Mouse (Mus musculus) thymus, postnatal 10 days (tissue): ENCODE measurements around the gene Alpl.

ENCODE experiments used
- DNase-seq, 2 experiments: peaks; one replicate each; pipeline ENCODE4 v3.0.0; 2021; ENCODE audit warnings: low spot score in 2 of 2

The Alpl gene

DNA sequence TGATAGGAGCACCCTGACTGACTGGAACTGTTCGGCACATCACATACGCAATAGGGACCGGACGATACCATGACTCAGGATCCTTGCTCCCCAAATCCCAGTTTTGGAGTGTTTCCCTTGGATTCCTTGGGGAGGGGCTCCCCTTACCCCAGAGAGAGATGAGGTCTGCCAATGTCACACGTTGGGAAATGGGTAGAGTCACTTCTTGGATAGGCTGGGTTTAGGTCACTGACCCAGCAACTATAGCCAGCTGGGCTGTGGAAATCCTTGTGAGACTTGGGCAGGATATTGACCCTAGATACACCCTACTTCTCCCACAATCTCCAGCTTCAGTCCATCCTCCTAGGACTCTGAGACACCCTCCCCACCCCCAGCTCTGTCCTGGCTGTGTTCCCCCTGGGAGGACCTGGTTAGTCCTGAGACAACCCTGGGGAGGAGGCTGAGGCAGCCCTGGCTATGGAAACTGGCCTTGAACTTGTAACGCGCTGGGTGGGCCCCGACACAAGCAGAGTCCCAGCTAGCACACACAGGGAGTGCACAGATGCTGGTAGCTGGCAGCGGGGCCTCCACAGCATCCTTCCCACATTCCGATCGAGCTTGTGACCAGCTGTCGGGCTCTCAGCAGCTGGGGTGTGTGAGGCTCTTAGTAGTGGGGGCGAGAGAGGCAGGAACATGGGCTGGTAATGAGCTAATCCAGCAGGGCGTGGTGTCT, 25.1 kb downstream of the Alpl start:
- no peak for DNase-seq

DNA sequence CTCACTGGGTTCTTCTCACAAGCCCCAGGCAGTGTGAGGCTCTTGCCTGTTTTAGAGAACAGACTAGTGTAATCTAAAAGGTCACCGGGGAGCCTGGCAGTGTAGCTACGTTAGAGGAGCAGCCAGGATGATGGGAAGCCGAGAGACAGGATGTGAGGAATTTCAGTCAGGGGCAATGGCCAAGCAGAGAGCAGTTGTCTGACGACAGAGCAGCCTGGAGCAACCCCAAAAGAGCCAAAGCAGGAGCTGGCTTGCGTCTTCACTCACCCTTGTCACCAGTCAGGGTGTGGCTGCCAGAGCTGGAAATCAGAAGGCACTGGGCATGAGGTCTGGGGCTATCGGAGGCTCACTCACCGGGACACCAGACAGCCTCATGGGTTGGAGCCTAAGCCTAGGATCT, 26.5 kb downstream of the Alpl start:
- no peak for DNase-seq

DNA sequence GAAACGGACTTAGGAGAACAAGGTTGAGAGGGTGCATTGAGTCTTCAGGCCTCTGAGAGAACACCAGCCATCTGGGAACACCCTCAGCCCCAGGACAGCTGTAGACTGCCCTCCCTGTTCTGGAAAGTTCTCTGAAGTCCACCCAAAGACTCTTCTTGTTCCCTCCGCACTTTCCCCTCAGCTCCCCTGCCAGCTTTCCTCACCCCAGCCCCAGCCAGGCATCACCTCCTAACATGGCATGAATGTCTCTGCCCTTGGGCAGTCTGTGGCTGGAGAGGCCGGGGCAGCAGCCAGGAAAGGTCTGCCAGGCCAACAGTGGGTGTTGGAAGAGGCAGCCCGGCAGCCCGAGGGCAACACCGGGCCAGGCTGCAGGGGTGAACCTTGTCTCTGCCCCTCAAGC, 27.4 kb downstream of the Alpl start:
- no peak for DNase-seq

DNA sequence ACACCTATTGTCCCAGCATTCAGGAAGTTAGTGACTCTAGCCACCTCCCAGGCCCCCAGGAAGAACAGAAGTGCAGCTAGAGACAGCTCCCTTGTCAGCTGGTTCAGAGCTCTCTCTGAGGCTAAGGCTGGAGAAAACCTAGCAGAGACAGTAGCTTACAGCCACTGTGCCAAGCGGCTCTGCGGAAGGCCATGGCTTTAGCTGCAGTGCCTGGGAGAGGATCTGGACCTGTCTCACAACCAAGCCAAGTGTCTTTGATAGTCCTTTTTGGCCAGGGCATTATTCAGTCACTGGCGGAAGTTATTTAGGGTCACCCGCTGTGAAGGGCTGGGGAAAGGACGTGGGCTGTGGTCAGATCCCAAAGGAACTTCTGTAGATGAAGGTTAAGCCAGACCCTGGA, 27.8 kb downstream of the Alpl start:
- no peak for DNase-seq

DNA sequence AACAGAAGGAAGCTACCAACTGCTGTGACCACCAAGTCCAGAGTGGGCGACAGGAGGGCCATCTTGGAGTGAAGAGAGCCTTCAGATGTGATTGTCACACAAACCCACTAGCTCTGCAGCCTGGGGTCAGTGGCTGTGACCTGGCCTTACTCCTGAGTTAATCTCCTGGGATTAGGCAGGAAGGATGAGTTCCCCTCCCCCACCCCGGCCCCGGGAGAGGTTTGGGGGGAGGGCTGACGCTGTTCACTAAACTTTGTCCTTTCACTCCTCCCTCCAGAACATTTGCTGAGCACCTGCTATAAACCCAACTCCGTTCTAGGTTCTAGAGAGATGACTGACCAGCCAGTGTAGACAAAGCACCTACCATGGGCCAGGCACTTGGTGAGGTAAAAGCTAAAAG, 29.8 kb downstream of the Alpl start:
- DNase-seq, result no peak

DNA sequence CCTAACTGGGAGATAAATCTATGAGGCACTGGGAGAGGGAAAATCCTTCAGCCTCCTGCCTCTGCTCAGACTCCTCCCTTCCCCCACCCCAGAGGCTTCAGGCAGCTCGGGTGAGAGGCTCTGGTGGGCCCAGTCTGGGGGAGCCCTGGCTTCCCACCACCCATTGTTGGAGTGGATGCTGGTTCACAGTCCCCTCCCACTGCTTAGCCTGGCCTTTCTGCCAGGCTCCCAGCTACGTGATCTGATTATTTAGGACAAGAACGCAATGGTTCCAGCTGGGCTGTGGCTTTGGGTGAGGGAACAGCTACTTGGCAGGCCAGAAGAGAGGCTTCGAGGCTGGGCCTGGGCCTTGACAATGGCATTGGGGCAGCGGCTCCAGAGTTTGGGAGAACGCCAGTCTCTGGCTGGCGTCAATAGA, 30.6 kb downstream of the Alpl start:
- no peak for DNase-seq

DNA sequence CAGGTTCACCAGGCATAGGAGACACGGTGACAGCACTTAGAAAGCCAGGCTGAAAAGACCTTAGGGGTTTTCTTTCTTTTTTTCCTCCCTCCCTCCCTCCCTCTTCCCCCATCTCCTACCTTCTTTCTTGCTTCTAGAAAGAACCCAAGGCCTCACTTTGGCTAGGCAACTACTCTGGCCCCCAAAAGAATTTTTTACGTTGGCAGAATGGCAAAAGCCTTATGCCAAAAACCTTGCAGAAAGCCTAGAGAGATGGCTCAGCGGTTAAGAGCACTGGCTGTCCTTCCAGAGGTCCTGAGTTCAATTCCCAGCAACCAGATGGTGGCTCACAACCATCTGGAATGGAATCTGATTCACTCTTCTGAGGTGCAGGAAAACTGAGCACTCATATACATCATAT, 31.6 kb downstream of the Alpl start:
- no peak for DNase-seq

DNA sequence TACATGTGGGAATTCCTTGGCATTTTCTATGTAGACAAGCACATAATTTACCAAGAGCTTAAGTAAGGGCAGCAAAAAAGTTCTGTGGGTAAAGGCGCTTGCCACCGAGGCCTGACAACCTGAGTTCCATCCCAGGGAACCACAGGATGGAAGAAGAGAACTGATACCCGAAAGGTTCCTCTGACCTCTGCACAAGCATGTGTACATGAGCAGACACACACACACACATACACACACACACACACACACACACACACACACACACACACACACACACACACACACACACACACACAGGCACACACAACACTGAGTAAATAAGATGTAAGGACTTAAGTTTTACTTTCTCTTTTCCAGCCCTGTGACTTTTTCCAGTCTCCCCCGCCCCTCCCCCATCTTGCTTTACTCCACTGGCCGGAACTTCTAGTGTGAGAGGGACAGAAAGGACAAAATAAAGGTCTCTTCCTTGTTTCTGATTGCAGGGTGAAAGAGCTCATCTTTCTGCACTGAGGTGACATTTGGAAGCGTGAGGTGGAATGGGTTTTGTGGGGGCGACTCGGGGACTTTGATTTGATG, 32.2 kb downstream of the Alpl start:
- DNase-seq, result no peak

DNA sequence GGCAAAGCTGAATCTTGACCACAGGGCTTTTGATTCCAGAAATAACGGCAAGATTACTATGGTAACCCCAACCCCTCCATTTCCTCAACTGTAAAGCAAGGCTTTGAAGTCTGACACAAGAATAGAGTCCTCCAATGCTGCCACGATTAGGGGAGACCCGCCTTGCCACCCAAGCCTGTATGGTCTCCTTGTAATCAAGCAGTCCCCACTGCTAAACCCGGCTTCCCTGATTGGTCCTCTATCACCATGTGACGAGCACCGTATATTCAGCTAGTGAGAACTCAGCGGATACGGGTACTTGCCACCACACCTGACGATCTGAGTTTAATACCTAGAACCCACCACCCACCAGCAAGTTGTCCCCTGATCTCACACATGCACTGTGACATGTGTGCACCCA, 33.3 kb downstream of the Alpl start:
- no peak for DNase-seq

DNA sequence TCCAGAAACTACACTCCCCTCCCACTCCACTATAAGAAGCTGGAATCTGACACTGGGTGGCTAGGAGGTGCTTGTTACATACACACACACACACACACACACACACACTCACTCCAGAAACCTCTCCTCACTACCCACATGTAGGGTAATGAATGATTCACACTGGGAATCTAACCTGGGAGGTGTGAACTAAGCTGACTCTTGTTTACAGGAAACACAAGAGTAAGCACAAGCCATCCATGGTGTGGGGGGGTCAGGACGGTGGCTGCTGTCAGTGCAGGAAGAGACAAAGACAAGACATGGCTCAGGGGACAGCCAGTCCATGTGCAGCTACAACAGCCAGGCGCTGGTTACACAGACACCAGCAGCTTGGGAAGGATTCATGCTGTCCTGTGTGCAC, 41.7 kb downstream of the Alpl start:
- no peak for DNase-seq

DNA sequence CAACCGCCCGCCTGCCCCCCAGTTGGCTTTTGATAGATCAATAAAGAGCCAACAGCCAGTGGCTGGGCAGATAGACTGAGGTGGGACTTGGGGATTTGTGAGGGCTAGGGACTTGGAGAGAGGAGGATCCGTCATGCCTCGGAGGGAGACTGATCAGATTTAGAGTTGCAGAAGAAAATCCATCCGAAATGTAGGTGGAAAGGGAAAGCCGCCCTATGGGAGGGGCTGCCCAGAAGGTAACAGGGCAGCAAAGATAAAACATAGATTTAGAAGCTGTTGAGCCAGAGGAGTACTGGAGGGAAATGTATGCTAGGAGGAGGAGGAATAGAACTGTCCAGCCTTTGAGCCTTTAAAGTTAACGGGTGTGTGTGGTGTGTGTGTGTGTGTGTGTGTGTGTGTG, 43.0 kb downstream of the Alpl start:
- DNase-seq, result no peak

DNA sequence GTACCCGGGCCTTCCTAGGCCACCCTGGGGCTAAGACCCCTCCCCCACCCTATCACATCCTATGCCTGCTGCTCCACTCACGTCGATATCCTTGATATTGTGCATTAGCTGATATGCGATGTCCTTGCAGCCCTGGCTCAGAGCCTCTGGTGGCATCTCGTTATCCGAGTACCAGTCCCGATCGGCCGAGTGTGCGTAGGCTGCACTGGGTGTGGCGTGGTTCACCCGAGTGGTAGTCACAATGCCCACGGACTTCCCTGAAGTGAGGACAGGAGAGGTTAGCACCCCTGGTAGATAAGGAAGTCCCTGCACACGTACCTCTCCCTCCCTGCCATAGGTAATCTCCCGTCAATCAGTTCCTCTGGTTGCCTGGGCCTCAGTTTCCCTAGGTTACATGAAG, 43.7 kb downstream of the Alpl start:
- DNase-seq, result no peak

DNA sequence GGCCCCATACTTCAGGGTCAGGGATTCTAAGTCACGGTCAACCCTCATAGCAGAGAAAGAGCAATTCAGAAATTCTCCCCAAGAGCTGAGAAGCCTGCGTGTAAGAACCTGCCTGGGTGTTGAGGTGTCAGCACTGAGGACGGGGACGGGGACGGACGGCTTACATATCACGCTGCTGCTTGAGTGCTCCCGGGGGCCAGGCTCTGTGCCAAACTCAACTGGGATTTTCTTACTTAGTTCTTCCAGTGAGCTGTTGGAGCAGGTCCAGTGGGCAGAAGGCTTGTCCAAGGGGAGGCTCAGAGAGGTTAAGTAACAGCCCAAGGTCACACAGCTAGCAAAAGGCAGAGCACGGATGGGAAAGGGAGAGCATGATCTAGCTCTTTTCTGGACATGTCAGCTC, 44.5 kb downstream of the Alpl start:
- DNase-seq, result no peak

DNA sequence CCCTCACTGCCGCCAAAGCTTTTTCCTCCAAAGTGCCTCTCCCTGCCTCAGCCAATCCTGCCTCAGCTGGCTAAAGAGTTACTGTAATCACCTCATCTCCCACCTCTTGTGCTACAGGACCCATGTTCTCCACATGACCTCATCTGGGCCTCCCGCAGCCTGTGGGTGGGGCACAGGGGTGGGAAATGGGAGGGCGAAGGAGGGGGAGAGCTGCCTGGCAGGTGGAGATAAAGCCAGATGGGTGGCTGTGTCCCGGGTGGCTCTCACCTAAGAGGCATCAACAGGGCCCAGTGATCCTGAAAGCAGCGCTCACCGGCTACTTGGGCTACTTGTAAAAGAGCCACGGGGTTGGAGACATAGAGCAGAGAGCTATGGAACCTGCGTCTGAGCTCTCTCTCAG, 44.9 kb downstream of the Alpl start:
- no peak for DNase-seq

DNA sequence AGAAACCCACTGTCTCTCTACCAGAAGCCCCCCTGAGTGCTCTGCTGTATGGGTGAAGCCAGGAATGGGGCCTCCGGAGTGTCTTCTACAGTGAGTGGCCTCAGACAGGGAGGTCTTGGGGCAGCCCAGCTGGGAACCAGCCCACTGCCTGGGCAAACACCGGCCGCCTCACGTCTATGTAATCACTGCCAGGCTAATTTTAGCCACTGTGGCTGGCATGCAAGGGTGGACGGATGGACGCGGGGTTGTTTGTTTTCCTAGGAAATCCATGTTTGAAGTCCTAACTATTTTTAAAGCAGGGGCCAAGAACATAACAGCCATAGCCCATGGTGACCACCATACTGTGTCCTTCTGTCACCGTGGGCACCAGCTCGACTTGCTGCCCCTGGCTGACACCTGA, 46.1 kb downstream of the Alpl start:
- no peak for DNase-seq

DNA sequence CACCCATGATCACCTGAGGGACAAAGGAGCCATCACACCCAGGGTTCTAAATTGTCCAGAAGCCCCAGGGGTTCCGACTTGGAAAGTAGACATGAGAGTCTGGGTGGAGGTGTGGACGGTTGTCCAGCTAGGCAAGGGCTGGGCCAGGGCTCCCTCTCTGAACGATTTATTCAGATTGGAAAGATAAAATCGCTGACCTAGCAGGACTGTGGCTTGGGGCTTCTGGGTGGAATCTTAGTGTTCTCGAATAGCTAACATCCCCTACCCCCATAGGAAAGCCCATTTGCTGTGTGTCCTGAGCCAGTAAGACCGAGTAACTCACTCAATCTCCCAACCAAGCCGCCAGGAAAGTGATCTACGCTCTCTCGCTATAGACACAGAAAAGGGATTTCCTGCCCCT, 46.5 kb downstream of the Alpl start:
- DNase-seq, result no peak

DNA sequence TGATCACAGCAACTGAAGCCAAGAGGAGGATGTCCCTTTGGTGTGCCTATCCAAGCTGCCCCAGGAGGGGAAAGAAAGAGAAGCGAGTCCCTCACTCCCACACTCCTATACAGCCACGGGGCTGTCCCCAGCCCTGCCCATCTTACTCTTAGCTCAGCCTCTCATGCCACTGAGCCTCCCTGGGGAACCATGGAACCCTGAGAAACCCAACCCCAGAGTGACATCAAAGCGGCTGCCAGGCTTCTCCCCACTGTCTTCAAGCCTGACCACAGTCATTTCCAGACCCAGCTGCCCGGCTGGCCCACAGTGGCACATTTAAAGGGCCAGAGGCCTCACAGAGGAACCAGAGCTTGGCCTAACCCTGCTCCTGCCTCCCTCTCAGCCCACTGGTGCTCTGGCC, 47.5 kb downstream of the Alpl start:
- DNase-seq, result no peak

DNA sequence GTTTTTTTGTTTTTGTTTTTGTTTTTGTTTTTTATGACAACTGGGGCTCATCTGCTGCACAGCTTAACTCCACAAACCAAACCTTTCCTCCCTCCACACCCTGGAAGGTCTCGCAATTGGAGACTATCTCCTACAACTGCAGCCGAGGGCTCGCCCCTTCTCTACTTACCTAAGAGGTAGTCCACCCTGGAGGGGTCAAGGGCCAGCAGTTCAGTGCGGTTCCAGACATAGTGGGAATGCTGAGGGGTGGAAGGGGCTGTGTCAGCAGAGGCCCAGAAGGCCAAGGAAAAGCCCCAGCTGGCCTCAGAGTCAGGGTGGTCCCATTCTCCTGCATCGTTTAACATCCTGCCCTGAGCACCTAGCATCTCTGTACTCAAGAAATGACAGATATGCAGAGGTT, 48.6 kb downstream of the Alpl start:
- no peak for DNase-seq

DNA sequence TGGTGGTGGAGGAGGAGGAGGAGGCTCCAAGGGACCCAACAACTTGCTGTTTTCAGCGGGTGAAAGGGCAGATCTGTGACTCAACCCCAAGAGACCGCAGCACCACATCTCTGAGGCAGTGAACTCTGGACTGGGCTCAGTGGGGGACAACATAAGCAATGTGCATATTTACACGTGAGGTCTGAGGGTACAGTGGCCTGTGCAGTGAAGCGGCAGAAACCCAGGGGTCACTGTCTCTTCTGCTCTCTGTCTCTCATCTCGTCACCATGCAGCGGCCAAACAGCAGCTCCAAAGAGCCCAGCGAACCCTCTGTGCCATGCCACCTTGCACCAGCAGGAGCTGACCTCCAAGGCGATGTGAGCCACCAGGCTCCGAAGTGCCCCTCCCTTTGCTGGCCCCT, 49.1 kb downstream of the Alpl start:
- DNase-seq, result no peak

DNA sequence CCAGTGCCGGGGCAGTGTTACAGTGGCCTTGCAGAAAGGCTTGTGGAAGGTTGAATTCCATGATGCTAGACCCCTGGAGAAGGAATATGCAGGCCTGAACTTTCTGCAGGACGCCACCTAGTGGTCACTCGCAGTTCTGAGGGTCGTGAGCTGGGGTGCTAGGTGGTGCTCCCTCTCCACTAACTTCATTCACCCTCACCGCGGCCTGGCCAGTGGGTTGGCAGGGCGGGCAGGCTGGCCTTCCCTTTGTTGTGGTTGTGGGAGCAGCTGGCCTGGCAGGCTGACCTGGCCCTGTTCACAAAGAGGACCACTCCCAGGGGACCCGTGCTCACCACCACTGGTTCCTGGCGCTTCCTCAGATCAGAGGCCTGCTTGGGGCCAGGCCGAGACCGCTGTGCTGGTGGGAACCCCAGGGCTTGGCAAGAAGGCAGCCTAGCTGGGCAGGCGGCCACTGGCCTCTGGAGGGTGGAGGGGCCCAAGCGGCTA, 51.7 kb downstream of the Alpl start:
- DNase-seq, result no peak

DNA sequence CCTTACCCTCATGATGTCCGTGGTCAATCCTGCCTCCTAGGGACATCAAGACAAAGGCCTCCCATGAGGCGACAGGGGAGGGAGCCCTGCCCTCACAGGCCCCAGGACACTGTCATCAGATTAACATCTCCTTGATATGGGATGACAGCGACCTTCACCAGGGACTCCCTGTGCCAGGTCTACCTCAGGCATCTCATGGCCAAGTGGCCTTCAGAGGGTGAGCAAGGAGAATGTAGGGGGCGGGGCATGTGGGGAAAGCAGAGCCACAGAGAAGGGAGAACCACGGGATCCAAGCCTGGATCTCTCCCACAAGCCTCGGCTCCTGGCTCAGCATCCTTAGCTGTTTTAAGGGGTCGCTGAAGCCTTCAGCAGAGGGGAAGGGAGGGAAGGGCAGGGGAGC, 52.4 kb downstream of the Alpl start:
- DNase-seq, result no peak

DNA sequence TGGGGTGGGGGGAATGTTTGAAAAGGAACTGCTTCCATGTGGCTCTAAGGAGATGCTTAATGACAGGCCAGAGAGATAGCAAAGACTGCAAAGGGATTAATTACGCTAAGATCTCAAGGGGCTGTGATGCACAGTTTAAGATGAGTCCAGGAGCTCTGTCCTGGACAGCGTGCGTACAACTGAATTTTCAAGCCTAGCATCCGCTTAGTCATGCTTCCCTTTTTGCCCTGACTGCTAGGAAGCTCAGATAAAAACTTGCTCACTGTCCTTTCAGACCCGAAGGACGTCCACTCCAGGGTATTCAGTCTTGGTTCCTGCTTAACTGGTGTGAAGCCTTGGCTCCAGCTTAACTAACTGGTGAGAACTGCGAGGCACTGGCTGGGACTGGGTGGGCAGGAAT, 55.8 kb downstream of the Alpl start:
- no peak for DNase-seq

DNA sequence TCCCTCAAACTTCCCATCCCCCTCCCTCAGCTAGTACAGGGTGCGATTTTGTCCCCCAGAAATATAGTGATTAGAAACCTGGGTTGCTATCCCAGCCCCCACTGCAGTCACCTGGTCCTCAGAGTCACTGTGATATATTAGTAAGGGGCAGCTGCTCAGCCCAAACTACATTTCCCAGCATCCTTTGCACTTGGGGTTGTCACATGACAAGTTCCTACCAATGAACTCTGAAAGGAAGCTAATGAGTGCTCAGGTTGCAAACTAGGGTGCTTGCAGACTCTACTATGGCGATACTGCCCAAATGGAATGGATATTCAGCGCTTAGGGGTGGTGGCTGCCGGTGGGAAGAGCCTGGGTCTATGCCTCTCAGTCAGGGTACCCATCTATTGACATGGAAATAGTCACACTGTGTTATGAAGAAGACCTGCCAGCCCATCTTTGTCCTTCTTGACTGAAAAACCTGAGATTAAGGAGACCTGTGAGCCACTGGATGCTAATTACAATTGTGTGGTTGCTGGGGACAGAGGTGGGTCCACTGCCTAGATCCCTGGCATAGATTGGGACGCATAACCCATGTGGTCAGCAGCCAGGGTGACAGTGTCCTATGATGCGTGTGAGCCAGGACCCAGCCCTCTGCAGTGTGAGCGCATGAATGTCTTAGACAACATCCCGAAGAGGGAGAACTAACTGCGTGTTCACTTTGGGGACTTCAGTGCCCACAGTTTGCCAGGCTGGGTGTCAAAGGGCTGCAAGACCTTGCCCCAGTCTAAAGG, 56.8 kb downstream of the Alpl start:
- DNase-seq, result peak in 1 of 2 experiments; percentile 37
